Mouse (Mus musculus) liver, adult 2 months (tissue): ENCODE measurements at regions not wholly inside any gene's neighbourhood (a gene's known extent, or its start where the extent isn't known, plus 50 kb on each side); places are given as distances from the start of the nearest gene placed in this dataset.

Source experiments
- CTCF ChIP-seq: fragments of 200-500 bp; IDR thresholded peaks from 2 replicates; pipeline ENCODE4 v1.5.1; 2011; ENCODE audit warnings: low read depth, low read length, control low read depth
- POLR2A ChIP-seq: fragments of 200-500 bp; IDR thresholded peaks from 2 replicates; pipeline ENCODE4 v1.6.1; 2011; ENCODE audit warnings: low read length, control low read depth; ENCODE audit not compliant: insufficient read depth; ENCODE audit errors: extremely low read depth

DNA sequence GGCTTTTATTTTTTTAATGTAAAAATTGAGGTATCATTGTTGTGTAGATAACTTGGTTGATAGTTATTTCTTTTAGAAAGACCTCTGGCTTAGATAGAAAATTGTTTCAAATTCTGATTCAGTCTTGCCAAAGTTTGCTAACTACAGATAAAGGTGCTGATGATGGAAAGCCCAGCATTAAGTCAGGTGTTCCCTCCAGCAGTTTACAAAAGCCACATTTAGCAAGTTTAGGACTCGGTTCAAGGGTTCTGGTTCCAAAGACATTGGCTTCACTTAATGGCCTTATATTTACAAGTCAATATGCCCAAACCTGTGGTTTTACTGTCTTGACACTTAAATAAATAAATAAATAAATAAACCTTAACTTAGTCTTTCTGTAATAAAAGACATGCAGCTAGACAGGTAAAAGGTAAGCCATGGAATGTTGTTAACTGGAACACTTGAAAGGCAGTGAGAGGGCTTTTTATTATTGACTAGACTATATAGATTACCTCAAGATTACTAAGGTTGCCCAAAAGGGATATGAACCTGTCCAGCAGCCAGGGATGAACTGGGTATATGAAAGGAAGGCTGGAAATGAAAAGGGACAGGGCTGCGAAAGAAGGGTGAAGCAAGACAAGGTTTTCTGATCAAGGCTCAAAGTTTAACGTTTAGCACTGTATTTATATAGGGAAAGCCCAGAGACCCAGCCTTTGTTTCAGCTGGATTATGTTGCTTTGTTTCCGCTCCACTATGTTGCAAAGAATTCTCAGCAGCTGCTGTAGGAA, 1472.9 kb upstream of the Slc10a2 start:
- TF ChIP-seq POLR2A = no peak
- no peak for TF ChIP-seq CTCF
